Mouse (Mus musculus) liver, adult 2 months (tissue): ENCODE data around the gene Ushbp1.

Source experiments
- CTCF ChIP-seq: fragments of 200-500 bp; IDR thresholded peaks from 2 replicates; pipeline ENCODE4 v1.5.1; 2011; ENCODE audit warnings: low read depth, low read length, control low read depth
- POLR2A ChIP-seq: fragments of 200-500 bp; IDR thresholded peaks from 2 replicates; pipeline ENCODE4 v1.6.1; 2011; ENCODE audit warnings: low read length, control low read depth; ENCODE audit not compliant: insufficient read depth; ENCODE audit errors: extremely low read depth

DNA sequence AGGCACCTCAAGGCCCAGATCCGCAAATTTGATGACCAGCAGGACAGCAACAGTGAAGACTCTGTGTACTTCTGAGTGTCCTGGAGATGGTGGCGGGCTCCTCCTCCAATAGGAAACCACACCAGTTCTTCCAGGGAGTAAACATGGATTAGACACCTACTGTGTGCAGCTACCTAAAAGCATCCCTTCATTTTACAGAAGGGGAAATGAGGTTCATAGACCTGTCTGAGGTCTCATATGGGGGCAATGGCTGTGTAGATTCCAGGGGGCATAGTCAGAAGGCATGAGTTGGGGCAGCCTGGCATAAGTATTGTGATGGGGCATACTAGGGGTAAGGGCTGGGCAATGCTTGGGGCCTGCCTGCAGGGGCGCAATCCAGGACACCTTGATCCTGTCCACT lies 22.6 kb downstream of the Ushbp1 start:
- TF ChIP-seq CTCF (no peak), POLR2A (no peak)
